Mouse (Mus musculus): ENCODE measurements at regions not wholly inside any gene's neighbourhood (a gene's known extent, or its start where the extent isn't known, plus 50 kb on each side); places are given as distances from the start of the nearest gene placed in this dataset.

DNA sequence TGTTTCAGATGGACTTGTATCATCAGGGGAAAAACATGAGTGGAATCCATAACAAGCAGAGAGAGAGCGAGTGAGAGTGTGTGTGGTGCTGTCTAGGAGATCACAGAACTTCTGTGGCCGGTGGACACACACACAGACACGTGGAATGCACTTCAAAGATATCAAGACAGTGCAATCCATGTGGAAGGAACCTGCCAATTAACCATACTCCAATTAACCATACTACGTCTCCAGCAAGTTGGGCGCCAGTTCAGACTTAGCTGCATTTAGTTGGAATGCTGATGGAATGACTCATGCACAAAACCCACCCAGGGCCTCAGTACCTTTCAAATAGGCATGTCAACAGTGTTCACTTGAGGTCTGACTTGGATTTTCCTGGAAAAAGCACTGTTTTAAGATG is 172.8 kb upstream of the Rnd3 start:
- DNase-seq (ENCODE audit: low read depth) = peak; percentile 74

DNA sequence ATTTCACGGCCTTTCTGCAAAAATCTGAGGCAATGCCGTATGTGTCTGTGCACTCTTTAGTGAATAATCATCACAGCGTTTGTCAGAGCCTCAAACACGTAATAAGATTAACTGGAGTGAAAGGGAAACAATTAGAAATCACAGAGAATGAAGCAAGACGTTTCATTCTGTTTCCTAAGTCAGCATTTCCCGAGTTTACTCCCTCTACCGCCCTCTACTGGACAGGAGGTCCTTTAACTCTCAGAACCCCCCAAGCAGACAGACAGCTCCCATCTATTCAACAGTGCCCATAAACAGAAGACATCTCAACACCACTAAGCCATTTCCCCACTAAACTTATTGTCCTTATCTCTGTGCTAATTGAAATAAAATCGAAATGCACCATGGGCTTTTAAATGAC is 167.5 kb upstream of the Rnd3 start:
- 0 out of 2 replicates have a peak, but pooled peaks have one; percentile 14 for TF ChIP-seq CTCF (IDR thresholded peaks at IDR 0.05; ENCODE audit: borderline replicate concordance, extremely low read depth, insufficient read depth, insufficient read length)
- no peak for TF ChIP-seq POLR2A (IDR thresholded peaks at IDR 0.05; ENCODE audit: borderline replicate concordance, extremely low read depth, insufficient read depth, insufficient read length, poor library complexity, severe bottlenecking)
- DNase-seq (ENCODE audit: low read depth) = no peak

More for the DNA sequence above, 172.8 kb upstream of the Rnd3 start:
- no peak for TF ChIP-seq CTCF (IDR thresholded peaks at IDR 0.05; ENCODE audit: borderline replicate concordance, extremely low read depth, insufficient read depth, insufficient read length)
- TF ChIP-seq POLR2A (IDR thresholded peaks at IDR 0.05; ENCODE audit: borderline replicate concordance, extremely low read depth, insufficient read depth, insufficient read length, poor library complexity, severe bottlenecking) = no peak

DNA sequence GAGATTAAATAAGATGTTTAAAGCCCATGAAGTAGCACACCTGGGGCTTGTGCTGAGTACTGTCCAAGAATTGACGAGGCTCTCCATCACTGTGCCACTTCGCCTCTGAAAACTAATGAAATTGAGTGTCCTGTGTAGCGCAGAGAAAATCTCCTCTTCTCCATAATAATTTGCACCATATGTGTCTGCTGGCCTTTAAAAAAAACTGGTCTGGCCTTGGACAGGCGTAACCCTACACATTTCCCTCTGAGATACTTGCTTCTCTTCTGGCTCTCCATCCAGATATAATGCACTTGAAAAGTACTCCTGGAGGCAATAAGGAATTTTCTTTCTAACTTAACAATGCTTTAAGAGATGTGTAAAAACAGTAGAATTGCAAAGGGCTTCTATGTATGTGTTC is 164.5 kb upstream of the Rnd3 start:
- DNase-seq (ENCODE audit: low read depth) = no peak
- TF ChIP-seq POLR2A (IDR thresholded peaks at IDR 0.05; ENCODE audit: borderline replicate concordance, extremely low read depth, insufficient read depth, insufficient read length, poor library complexity, severe bottlenecking) (no peak), CTCF (IDR thresholded peaks at IDR 0.05; ENCODE audit: borderline replicate concordance, extremely low read depth, insufficient read depth, insufficient read length) (no peak)

GRCm38 (mm10) chr2:51306257-51306656 is 157.3 kb upstream of the Rnd3 start:
- TF ChIP-seq CTCF (IDR thresholded peaks at IDR 0.05; ENCODE audit: borderline replicate concordance, extremely low read depth, insufficient read depth, insufficient read length) (no peak), POLR2A (IDR thresholded peaks at IDR 0.05; ENCODE audit: borderline replicate concordance, extremely low read depth, insufficient read depth, insufficient read length, poor library complexity, severe bottlenecking) (no peak)
- DNase-seq (ENCODE audit: low read depth) = no peak

DNA sequence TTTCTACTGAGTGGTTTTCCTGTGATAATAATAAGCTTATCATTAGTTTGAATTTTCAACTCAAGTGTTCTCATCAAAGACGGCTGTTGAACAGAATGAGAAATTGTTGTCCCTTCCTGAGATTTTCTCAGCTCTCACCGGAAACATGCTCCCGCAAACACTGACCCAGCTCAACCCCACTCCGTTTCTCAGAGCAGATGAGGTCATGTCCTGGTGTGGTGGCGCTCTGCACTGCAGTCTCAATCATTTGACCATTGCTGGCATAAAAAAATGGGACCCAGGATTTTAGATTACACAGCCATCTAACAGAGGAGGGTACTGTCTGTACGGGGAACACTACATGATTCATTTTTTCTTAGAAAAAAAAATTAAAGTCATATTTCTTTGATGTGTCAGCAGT is 156.5 kb upstream of the Rnd3 start:
- TF ChIP-seq CTCF (IDR thresholded peaks at IDR 0.05; ENCODE audit: borderline replicate concordance, extremely low read depth, insufficient read depth, insufficient read length) (no peak), POLR2A (IDR thresholded peaks at IDR 0.05; ENCODE audit: borderline replicate concordance, extremely low read depth, insufficient read depth, insufficient read length, poor library complexity, severe bottlenecking) (no peak)
- no peak for DNase-seq (ENCODE audit: low read depth)

GRCm38 (mm10) chr2:51304694-51305093 is 155.8 kb upstream of the Rnd3 start:
- no peak for DNase-seq (ENCODE audit: low read depth)
- TF ChIP-seq POLR2A (IDR thresholded peaks at IDR 0.05; ENCODE audit: borderline replicate concordance, extremely low read depth, insufficient read depth, insufficient read length, poor library complexity, severe bottlenecking) (no peak), CTCF (IDR thresholded peaks at IDR 0.05; ENCODE audit: borderline replicate concordance, extremely low read depth, insufficient read depth, insufficient read length) (no peak)

GRCm38 (mm10) chr2:51290659-51291260 is 141.8 kb upstream of the Rnd3 start:
- peak; percentile 75 for DNase-seq (ENCODE audit: low read depth)
- TF ChIP-seq CTCF (IDR thresholded peaks at IDR 0.05; ENCODE audit: borderline replicate concordance, extremely low read depth, insufficient read depth, insufficient read length) (no peak), POLR2A (IDR thresholded peaks at IDR 0.05; ENCODE audit: borderline replicate concordance, extremely low read depth, insufficient read depth, insufficient read length, poor library complexity, severe bottlenecking) (no peak)

- TF ChIP-seq CTCF (IDR thresholded peaks at IDR 0.05; ENCODE audit: borderline replicate concordance, extremely low read depth, insufficient read depth, insufficient read length) (no peak), POLR2A (IDR thresholded peaks at IDR 0.05; ENCODE audit: borderline replicate concordance, extremely low read depth, insufficient read depth, insufficient read length, poor library complexity, severe bottlenecking) (no peak)
Observed at GRCm38 (mm10) chr2:51288678-51289077, 139.8 kb upstream of the Rnd3 start.

DNA sequence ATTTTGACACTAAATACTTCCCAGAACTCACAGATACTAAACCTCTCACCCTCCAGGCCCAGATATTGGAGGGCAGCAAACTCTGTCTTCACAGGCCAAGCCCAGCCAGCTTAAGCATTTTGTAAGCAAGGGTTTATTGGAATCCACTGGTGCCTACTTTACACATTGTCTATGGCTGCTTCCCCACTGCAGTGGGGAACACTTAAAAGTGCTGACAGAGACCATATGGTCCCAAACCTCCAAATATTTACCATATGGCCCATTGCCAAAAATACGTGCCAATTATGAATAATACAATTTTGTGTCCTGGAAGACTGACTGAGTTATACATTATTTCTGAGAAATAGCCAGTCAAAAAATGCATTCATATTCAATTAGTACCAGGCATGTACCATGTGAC is 136.7 kb upstream of the Rnd3 start:
- DNase-seq (ENCODE audit: low read depth) = peak; percentile 66
- TF ChIP-seq CTCF (IDR thresholded peaks at IDR 0.05; ENCODE audit: borderline replicate concordance, extremely low read depth, insufficient read depth, insufficient read length) (no peak), POLR2A (IDR thresholded peaks at IDR 0.05; ENCODE audit: borderline replicate concordance, extremely low read depth, insufficient read depth, insufficient read length, poor library complexity, severe bottlenecking) (no peak)

More at GRCm38 (mm10) chr2:51288678-51289077, 139.8 kb upstream of the Rnd3 start:
- DNase-seq (ENCODE audit: low read depth) = no peak

GRCm38 (mm10) chr2:51284781-51285225 is 135.9 kb upstream of the Rnd3 start:
- DNase-seq (ENCODE audit: low read depth) = peak; percentile 94

GRCm38 (mm10) chr2:51279396-51280045 is 130.6 kb upstream of the Rnd3 start:
- DNase-seq (ENCODE audit: low read depth) = no peak
- no peak for TF ChIP-seq CTCF (IDR thresholded peaks at IDR 0.05; ENCODE audit: borderline replicate concordance, extremely low read depth, insufficient read depth, insufficient read length)
- no peak for TF ChIP-seq POLR2A (IDR thresholded peaks at IDR 0.05; ENCODE audit: borderline replicate concordance, extremely low read depth, insufficient read depth, insufficient read length, poor library complexity, severe bottlenecking)

More at GRCm38 (mm10) chr2:51284781-51285225, 135.9 kb upstream of the Rnd3 start:
- TF ChIP-seq POLR2A (IDR thresholded peaks at IDR 0.05; ENCODE audit: borderline replicate concordance, extremely low read depth, insufficient read depth, insufficient read length, poor library complexity, severe bottlenecking) = no peak
- no peak for TF ChIP-seq CTCF (IDR thresholded peaks at IDR 0.05; ENCODE audit: borderline replicate concordance, extremely low read depth, insufficient read depth, insufficient read length)

GRCm38 (mm10) chr2:51278824-51279223 is 129.9 kb upstream of the Rnd3 start:
- no peak for DNase-seq (ENCODE audit: low read depth)
- no peak for TF ChIP-seq CTCF (IDR thresholded peaks at IDR 0.05; ENCODE audit: borderline replicate concordance, extremely low read depth, insufficient read depth, insufficient read length)
- TF ChIP-seq POLR2A (IDR thresholded peaks at IDR 0.05; ENCODE audit: borderline replicate concordance, extremely low read depth, insufficient read depth, insufficient read length, poor library complexity, severe bottlenecking) = no peak
